Mouse (Mus musculus) cortical plate, adult 2 months (tissue): ENCODE results near the gene Bcan. TPM values are rescaled to one million over a fixed set of nuclear protein-coding genes. Genes with fewer than 3 reads are reported as not detected.

Experiments used
- H3K27ac ChIP-seq: fragments of 200-500 bp; 2 replicates; pipeline ENCODE4 v1.5.1; 2012; ENCODE audit warnings: low read length, control low read depth, inconsistent platforms; ENCODE audit not compliant: insufficient read depth
- H3K4me1 ChIP-seq: fragments of 200-500 bp; 2 replicates; pipeline ENCODE4 v1.6.1; 2011; ENCODE audit warnings: low read length; ENCODE audit not compliant: control insufficient read depth, insufficient read depth
- H3K4me3 ChIP-seq: fragments of 200-500 bp; 2 replicates; pipeline ENCODE4 v1.5.1; 2011; ENCODE audit warnings: mild to moderate bottlenecking, low read length, control low read depth; ENCODE audit not compliant: insufficient read depth
- CTCF ChIP-seq: fragments of 200-500 bp; IDR thresholded peaks from 2 replicates; pipeline ENCODE4 v1.5.1; 2011; ENCODE audit warnings: mild to moderate bottlenecking, control low read depth, low read length; ENCODE audit not compliant: insufficient read depth; ENCODE audit errors: extremely low read depth
- POLR2A ChIP-seq: fragments of 200-500 bp; IDR thresholded peaks from 2 replicates; pipeline ENCODE4 v1.6.1; 2011; ENCODE audit warnings: mild to moderate bottlenecking, low read length, control low read depth; ENCODE audit not compliant: insufficient read depth; ENCODE audit errors: extremely low read depth
- polyA plus RNA-seq: library from polyadenylated mRNA; depleted of rRNA; stranded (reverse); fragments of >200 nt; gene quantifications from 2 replicates; pipeline ENCODE4 v1.2.3, GENCODE M21; 2012

The Bcan gene
- polyA plus RNA-seq, 1 experiment: 380 TPM

GRCm38 (mm10) chr3:87998747-87999146, 1.3 kb downstream of the Bcan start:
- Histone ChIP-seq H3K4me3 (peak overlapping the region; percentile 41), H3K4me1 (peaks cover 2% of the 10 kb centered on the region; the same call in 1 of the 2 replicates), H3K27ac (0 out of 2 replicates have a peak overlapping the region, but pooled peaks have one; percentile 76)
- no peak for TF ChIP-seq CTCF
- no peak for TF ChIP-seq POLR2A

- H3K27ac ChIP-seq: no peak overlapping the region
- TF ChIP-seq CTCF: no peak
- TF ChIP-seq POLR2A: no peak
- peaks cover 2% of the 10 kb centered on the region; the same call in 1 of the 2 replicates for H3K4me1 ChIP-seq
- H3K4me3 ChIP-seq: peak overlapping the region; percentile 41
Observed at GRCm38 (mm10) chr3:87996971-87997614, 2.9 kb downstream of the Bcan start.

GRCm38 (mm10) chr3:87996401-87996800, 3.6 kb downstream of the Bcan start:
- Histone ChIP-seq H3K4me1 (peaks cover 2% of the 10 kb centered on the region; the same call in 1 of the 2 replicates), H3K27ac (no peak overlapping the region), H3K4me3 (peak overlapping the region; percentile 41; the same call in 1 of the 2 replicates)
- TF ChIP-seq CTCF: no peak
- TF ChIP-seq POLR2A: no peak

- Histone ChIP-seq H3K4me3 (no peak overlapping the region), H3K4me1 (peaks cover 2% of the 10 kb centered on the region; the same call in 1 of the 2 replicates), H3K27ac (no peak overlapping the region)
- TF ChIP-seq POLR2A: no peak
Observed at GRCm38 (mm10) chr3:87995331-87995730, 4.7 kb downstream of the Bcan start.

- H3K4me3 ChIP-seq: no peak overlapping the region
- H3K27ac ChIP-seq: no peak overlapping the region
- H3K4me1 ChIP-seq: peaks cover 2% of the 10 kb centered on the region; the same call in 1 of the 2 replicates
- TF ChIP-seq POLR2A (no peak), CTCF (no peak)
Observed at GRCm38 (mm10) chr3:87993436-87993835, 6.6 kb downstream of the Bcan start.

- Histone ChIP-seq H3K4me1 (peaks cover 2% of the 10 kb centered on the region; the same call in 1 of the 2 replicates), H3K4me3 (no peak overlapping the region), H3K27ac (no peak overlapping the region)
- TF ChIP-seq POLR2A: no peak
- no peak for TF ChIP-seq CTCF
Observed at GRCm38 (mm10) chr3:87989935-87990334, 10.1 kb downstream of the Bcan start.

- H3K4me1 ChIP-seq: no peaks in the 10 kb centered on the region
- no peak overlapping the region for H3K27ac ChIP-seq
- H3K4me3 ChIP-seq: no peak overlapping the region
- TF ChIP-seq POLR2A: no peak
- TF ChIP-seq CTCF: no peak
Observed at GRCm38 (mm10) chr3:87988068-87988467, 12.0 kb downstream of the Bcan start.

- TF ChIP-seq POLR2A (no peak), CTCF (no peak)
- Histone ChIP-seq H3K4me1 (no peaks in the 10 kb centered on the region), H3K27ac (no peak overlapping the region), H3K4me3 (peak overlapping the region; percentile 9; the same call in 1 of the 2 replicates)
Observed at GRCm38 (mm10) chr3:87987633-87988032, 12.4 kb downstream of the Bcan start.

GRCm38 (mm10) chr3:87986868-87987267, 13.2 kb downstream of the Bcan start:
- H3K4me1 ChIP-seq: no peaks in the 10 kb centered on the region

More at GRCm38 (mm10) chr3:87986868-87987267, 13.2 kb downstream of the Bcan start:
- TF ChIP-seq CTCF (peak; percentile 91), POLR2A (no peak)
- Histone ChIP-seq H3K27ac (no peak overlapping the region), H3K4me3 (no peak overlapping the region)
